Mouse (Mus musculus): Measurements from ENCODE around the gene Pard3. TPM values are rescaled to one million over a fixed set of nuclear protein-coding genes. Genes with fewer than 3 reads are reported as not detected.
A peak's percentile ranks its signal among the peaks of the same experiment; 100 is the strongest.

Pard3 gene
- polyA plus RNA-seq, 1 experiment: 11.3 TPM

DNA sequence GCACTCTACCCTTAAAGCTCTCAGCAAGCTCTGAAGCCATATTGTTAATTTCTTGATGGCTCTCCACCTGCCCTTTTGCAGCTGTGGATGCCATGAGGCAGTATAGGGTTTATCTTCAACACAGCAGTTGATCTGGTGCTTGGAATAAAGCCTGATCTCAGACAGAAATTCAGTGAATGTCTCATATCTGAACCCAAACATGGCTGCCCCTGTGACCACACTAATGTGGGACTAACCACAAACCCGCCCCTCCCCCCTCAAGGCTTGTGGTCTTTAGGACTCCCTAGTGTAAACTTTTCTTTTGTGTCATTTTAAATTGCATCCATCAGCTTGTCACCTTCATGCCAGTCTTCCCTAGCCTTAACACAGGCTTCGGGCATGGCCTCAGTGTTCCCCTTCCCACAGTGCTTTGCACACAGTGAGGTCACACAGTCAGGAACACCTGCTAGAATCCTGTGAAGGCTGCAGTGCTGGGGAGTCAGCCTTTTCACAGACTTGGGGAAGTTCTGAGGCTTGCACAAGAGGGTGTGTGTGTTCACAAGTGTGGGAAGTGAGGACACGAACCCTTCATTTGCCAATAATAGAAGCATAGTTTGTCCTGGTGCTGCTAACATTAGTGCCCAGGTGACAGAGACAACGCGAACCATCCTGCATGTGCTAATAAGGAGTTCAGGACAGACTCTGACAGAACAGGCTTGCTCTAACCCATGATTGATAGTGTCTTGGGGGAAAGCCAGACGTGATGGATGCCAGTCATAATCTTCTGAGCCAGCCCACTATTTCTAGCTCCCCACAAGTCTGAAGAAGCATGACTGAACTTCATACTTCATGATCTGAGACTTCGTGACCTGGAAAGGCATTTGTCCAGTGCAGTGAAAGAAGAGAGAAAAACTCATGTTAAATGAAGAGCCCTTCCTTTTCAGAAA, 451.4 kb downstream of the Pard3 start:
- no peak overlapping the region for H3K27ac ChIP-seq (ENCODE audit: insufficient read depth, low read length)
- no peak overlapping the region for H3K4me3 ChIP-seq (ENCODE audit: insufficient read depth, low read length)
- no peaks in the 10 kb centered on the region for H3K4me1 ChIP-seq (ENCODE audit: control insufficient read depth, insufficient read depth, low read length)
- TF ChIP-seq CTCF (IDR thresholded peaks at IDR 0.05; ENCODE audit: extremely low read depth, insufficient read depth, low read length): no peak
- no peak for TF ChIP-seq POLR2A (IDR thresholded peaks at IDR 0.05; ENCODE audit: extremely low read depth, insufficient read depth, low read length)

DNA sequence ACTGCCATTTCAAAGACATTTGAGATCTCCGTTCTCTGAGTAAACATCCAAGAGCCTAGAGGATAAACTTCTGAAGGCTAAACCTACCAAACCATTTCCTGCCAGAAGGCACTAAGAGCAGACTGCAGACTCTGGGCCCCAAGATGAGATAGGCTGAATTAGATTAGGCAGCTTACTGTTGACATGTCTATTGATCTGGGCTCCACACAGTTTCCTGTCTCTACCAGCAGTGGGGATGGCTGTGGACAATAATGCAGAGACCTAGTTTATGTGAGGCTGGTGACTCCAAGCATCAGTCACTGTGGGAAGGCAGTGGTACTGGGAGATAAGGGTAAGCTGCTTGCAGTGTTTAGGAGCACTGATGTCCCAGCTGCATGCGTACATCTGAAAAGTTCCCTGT, 452.4 kb downstream of the Pard3 start:
- TF ChIP-seq CTCF (IDR thresholded peaks at IDR 0.05; ENCODE audit: extremely low read depth, insufficient read depth, low read length) (no peak), POLR2A (IDR thresholded peaks at IDR 0.05; ENCODE audit: extremely low read depth, insufficient read depth, low read length) (no peak)
- Histone ChIP-seq H3K27ac (ENCODE audit: insufficient read depth, low read length) (no peak overlapping the region), H3K4me1 (ENCODE audit: control insufficient read depth, insufficient read depth, low read length) (no peaks in the 10 kb centered on the region), H3K4me3 (ENCODE audit: insufficient read depth, low read length) (no peak overlapping the region)

DNA sequence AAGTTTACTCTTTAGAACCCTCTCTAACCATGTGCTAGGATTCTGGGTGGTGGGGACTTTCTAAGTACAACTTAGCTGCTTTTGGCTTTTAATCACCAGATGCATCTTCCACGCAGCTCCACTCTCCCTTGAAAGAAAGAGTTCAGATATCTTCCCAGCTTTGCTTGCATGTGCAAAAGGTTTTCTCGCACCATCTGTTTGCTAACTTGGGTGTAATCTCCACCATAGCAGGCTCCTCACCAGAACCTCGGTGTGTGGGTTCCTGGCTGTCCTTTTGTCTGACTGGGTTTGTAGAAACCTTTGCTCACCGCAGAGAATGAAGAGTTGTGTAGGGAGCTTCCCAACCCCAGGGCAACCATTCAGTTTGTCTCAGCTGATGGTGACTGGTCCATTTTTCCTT, 462.0 kb downstream of the Pard3 start:
- Histone ChIP-seq H3K4me1 (ENCODE audit: control insufficient read depth, insufficient read depth, low read length) (no peaks in the 10 kb centered on the region), H3K27ac (ENCODE audit: insufficient read depth, low read length) (no peak overlapping the region), H3K4me3 (ENCODE audit: insufficient read depth, low read length) (no peak overlapping the region)
- TF ChIP-seq CTCF (IDR thresholded peaks at IDR 0.05; ENCODE audit: extremely low read depth, insufficient read depth, low read length) (no peak), POLR2A (IDR thresholded peaks at IDR 0.05; ENCODE audit: extremely low read depth, insufficient read depth, low read length) (no peak)

DNA sequence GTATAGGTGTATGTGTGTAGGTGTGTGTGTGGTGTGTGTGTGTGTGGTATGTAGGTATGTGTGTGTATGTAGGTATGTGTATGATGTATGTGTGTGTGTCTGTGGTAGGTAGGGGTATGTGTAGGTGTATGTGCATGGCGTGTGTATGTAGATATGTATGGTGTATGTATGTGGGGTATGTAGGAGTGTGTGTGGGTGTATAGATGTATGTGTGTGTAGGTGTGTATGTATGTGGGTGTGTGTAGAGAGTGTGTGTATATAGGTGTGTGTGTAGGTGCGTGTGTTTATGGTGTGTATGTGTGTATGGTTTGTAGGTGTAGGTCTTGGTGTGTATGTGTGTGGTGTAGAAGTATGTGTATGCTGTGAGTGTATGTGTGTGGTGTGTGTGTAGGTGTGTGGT, 464.6 kb downstream of the Pard3 start:
- no peak overlapping the region for H3K27ac ChIP-seq (ENCODE audit: insufficient read depth, low read length)
- no peak overlapping the region for H3K4me3 ChIP-seq (ENCODE audit: insufficient read depth, low read length)
- no peaks in the 10 kb centered on the region for H3K4me1 ChIP-seq (ENCODE audit: control insufficient read depth, insufficient read depth, low read length)
- no peak for TF ChIP-seq POLR2A (IDR thresholded peaks at IDR 0.05; ENCODE audit: extremely low read depth, insufficient read depth, low read length)
- no peak for TF ChIP-seq CTCF (IDR thresholded peaks at IDR 0.05; ENCODE audit: extremely low read depth, insufficient read depth, low read length)

DNA sequence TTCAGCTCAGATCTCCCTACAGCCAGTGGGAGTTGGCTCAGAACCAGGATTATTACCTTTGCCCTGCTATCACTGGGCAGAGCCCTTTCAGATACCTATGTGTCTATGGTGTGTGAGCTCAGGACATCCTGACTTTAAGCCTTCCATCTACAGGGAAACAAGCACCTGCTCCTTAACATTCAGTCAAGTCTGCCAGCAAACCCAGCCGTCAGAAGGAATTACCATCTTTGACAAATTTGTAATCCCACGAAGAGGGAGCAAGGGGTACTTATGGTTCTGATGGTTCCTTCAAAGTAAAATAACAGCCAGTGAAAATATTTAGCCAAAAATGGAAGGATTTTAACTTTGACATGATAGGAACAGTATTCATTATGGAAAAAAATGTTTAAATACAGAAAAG, 466.1 kb downstream of the Pard3 start:
- TF ChIP-seq CTCF (IDR thresholded peaks at IDR 0.05; ENCODE audit: extremely low read depth, insufficient read depth, low read length) (no peak), POLR2A (IDR thresholded peaks at IDR 0.05; ENCODE audit: extremely low read depth, insufficient read depth, low read length) (no peak)
- no peak overlapping the region for H3K27ac ChIP-seq (ENCODE audit: insufficient read depth, low read length)
- peaks cover 2% of the 10 kb centered on the region for H3K4me1 ChIP-seq (ENCODE audit: control insufficient read depth, insufficient read depth, low read length)
- H3K4me3 ChIP-seq (ENCODE audit: insufficient read depth, low read length): no peak overlapping the region

DNA sequence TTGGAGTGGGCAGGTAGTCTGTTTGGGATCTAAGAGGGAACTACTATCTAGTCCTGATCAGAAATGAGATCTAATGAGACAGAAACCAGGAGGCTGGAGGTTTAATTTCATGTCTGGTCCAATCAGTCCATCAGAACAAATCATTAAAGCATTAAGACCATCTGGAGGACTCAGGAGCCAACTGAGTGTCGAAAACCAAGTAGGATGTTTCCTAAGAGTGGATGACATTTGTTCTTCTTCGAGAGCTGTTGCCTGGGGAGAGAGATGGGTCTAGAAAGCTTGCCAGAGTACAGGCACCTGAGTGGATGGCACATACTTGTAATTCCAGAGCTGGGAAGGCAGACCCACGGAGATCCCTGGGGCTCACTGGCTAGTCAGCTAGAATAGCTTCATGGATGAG, 468.2 kb downstream of the Pard3 start:
- Histone ChIP-seq H3K4me3 (ENCODE audit: insufficient read depth, low read length) (no peak overlapping the region), H3K4me1 (ENCODE audit: control insufficient read depth, insufficient read depth, low read length) (peaks cover 6% of the 10 kb centered on the region), H3K27ac (ENCODE audit: insufficient read depth, low read length) (no peak overlapping the region)
- TF ChIP-seq POLR2A (IDR thresholded peaks at IDR 0.05; ENCODE audit: extremely low read depth, insufficient read depth, low read length): no peak
- no peak for TF ChIP-seq CTCF (IDR thresholded peaks at IDR 0.05; ENCODE audit: extremely low read depth, insufficient read depth, low read length)

DNA sequence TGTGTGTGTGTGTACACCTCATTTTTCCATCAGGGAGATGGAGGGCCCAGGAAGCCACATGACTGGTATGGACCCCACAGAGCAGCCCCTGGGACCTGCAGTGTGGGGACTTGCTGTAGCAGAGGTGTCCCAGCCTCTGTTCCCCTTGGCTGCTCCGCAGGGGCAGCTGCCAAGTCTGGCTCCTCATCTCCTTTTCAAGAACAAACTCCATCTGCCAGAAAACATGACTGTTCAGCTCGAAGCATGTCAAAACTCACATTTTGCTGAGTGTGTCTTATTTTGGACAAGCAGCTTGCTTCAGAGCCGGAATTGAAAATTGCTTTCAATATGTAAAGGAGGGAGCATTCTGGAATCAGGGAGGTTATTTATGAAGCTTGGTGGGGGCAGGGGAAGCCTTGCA, 471.1 kb downstream of the Pard3 start:
- H3K27ac ChIP-seq (ENCODE audit: insufficient read depth, low read length): peak overlapping the region; percentile 77; the same call in 1 of the 2 replicates
- no peak for TF ChIP-seq POLR2A (IDR thresholded peaks at IDR 0.05; ENCODE audit: extremely low read depth, insufficient read depth, low read length)
- TF ChIP-seq CTCF (IDR thresholded peaks at IDR 0.05; ENCODE audit: extremely low read depth, insufficient read depth, low read length): no peak
- no peak overlapping the region for H3K4me3 ChIP-seq (ENCODE audit: insufficient read depth, low read length)
- peaks cover 6% of the 10 kb centered on the region for H3K4me1 ChIP-seq (ENCODE audit: control insufficient read depth, insufficient read depth, low read length)

DNA sequence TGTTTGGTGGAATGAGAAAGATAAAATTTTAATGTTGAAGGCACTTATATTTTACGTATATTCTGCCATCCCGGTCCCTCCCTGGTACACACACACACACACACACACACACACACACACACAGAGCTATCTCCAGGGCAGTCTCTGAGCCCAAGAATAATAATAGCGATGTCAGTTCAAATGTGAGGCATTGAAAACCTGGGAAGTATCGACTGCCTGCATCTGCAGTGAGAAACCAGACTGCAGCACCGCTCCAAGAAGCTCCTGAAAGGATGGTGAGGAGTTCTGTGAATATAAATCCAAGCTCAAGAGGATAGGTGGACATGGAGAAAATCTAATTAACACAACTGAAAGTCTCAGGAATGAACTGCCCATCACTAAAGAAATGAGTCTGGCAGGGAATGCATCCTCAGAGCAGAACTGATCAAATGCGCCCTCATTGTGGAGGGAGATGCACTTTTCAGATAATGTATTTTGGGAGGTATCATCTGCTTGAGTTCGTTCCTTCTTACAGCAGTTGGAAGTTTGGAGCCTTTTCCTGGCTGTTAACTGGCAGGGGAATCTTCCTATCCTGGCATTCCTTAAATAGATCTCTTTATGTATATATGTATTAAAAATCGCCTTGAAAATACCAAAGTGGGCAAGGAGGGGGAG, 471.6 kb downstream of the Pard3 start:
- Histone ChIP-seq H3K27ac (ENCODE audit: insufficient read depth, low read length) (peak overlapping the region; percentile 77; the same call in 1 of the 2 replicates), H3K4me3 (ENCODE audit: insufficient read depth, low read length) (no peak overlapping the region), H3K4me1 (ENCODE audit: control insufficient read depth, insufficient read depth, low read length) (peaks cover 6% of the 10 kb centered on the region)
- TF ChIP-seq CTCF (IDR thresholded peaks at IDR 0.05; ENCODE audit: extremely low read depth, insufficient read depth, low read length) (no peak), POLR2A (IDR thresholded peaks at IDR 0.05; ENCODE audit: extremely low read depth, insufficient read depth, low read length) (no peak)

DNA sequence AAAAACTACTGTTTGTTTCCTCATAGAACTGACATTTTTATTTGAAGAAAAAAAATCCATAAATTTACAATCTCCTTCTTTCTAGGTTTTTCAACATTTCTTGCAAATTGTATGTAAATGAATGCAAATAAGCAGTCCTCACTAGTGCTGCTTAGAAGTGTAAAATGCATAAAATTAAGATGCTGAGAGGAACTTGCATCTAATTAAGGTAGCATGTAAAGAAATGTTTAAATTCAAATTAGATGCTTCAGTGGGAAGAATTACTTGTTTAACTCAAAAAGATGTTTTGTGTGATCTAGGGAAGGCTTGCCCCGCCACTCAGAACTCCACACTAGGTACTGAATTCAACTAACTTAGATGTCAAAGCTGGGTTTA, 472.1 kb downstream of the Pard3 start:
- Histone ChIP-seq H3K4me3 (ENCODE audit: insufficient read depth, low read length) (no peak overlapping the region), H3K27ac (ENCODE audit: insufficient read depth, low read length) (no peak overlapping the region), H3K4me1 (ENCODE audit: control insufficient read depth, insufficient read depth, low read length) (peaks cover 6% of the 10 kb centered on the region)
- TF ChIP-seq POLR2A (IDR thresholded peaks at IDR 0.05; ENCODE audit: extremely low read depth, insufficient read depth, low read length): no peak
- TF ChIP-seq CTCF (IDR thresholded peaks at IDR 0.05; ENCODE audit: extremely low read depth, insufficient read depth, low read length): no peak

DNA sequence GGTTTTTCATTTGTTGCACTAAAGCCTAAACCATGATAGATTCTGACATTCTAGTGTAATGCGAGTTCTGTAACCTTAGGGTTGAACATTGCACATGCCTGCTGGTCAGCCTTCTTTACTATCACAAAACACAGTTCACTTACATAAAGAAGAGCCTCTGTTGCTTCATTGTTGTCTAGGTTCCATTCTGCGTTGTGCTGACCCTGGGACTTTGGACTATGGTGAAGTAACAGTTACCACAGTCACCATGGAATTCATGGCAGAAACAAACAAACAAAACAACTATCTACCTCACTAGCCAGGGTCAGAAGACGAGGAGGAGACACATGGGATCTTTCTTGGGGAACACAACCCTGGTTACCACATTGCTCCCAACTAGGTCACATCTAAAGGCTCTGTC, 476.1 kb downstream of the Pard3 start:
- TF ChIP-seq CTCF (IDR thresholded peaks at IDR 0.05; ENCODE audit: extremely low read depth, insufficient read depth, low read length): no peak
- TF ChIP-seq POLR2A (IDR thresholded peaks at IDR 0.05; ENCODE audit: extremely low read depth, insufficient read depth, low read length): no peak
- H3K27ac ChIP-seq (ENCODE audit: insufficient read depth, low read length): no peak overlapping the region
- peaks cover 6% of the 10 kb centered on the region for H3K4me1 ChIP-seq (ENCODE audit: control insufficient read depth, insufficient read depth, low read length)
- no peak overlapping the region for H3K4me3 ChIP-seq (ENCODE audit: insufficient read depth, low read length)
